Comparison of ENCODE assay signal across 26 mouse cellular contexts in the genomic region with DNA sequence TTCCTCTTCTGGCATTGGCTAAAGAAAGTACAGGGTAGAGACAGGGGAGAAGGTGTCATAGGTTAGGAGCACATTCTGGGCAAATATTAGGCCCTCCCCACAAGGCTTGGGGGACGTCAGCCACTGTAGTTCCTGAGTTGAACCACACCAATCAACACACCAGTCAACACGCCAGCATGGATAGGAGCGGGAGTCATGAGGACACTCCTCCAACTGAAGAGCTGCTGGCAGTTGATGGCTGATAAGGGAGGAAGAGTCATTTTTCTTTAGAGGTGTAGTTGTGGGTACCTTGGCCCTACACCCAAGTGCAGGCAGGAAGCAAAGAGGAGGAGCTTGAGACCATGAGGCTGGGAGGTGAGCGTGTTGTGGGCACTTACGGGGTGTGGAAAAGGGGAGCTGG. TPM values are rescaled to one million over a fixed set of nuclear protein-coding genes. Genes with fewer than 3 reads are reported as not detected.
DNase-seq lines count a peak whose midpoint lies in the region; ATAC-seq and TF ChIP-seq lines count a peak whose summit lies in the region.
"Had no signal": no experiment of that assay in that cellular context is flagged by ENCODE, and none has a peak within 500 bp of the region (broad histone marks: within the 10 kb centered on the region; RNA-seq: fewer than 3 reads in every experiment).

No protein-coding gene starts in this region.

- H3K4me2 ChIP-seq in heart, embryonic 14.5 days (ENCODE audit: low read length), result 0 out of 2 replicates have a peak overlapping the region, but pooled peaks have one; percentile 23
- no peak overlapping the region for H3K4me2 ChIP-seq in liver, embryonic 11.5 days
- no peak overlapping the region for H3K4me2 ChIP-seq in liver, embryonic 13.5 days
- H3K4me2 ChIP-seq: forebrain, embryonic 13.5 days; hindbrain, embryonic 13.5 days; limb, embryonic 15.5 days; midbrain, embryonic 15.5 days had no signal

- no peak overlapping the region for H3K9ac ChIP-seq in heart, embryonic 14.5 days (ENCODE audit: low read length)
- H3K9ac ChIP-seq in liver, embryonic 11.5 days (ENCODE audit: low read depth, low read length), result no peak overlapping the region
- H3K9ac ChIP-seq in liver, embryonic 13.5 days, result no peak overlapping the region
- H3K9ac ChIP-seq: forebrain, embryonic 13.5 days; hindbrain, embryonic 13.5 days; limb, embryonic 15.5 days; midbrain, embryonic 15.5 days had no signal

- TF ChIP-seq POLR2A in cerebellum, adult 2 months (IDR thresholded peaks at IDR 0.05; ENCODE audit: borderline replicate concordance, insufficient read depth, low read length), result no peak

- peak in 1 of 2 experiments; percentile 37 for DNase-seq in cerebellum, adult 2 months
- no peak for DNase-seq in cerebellum, adult 18-20 months
- DNase-seq in heart, adult 11 months, result no peak
- DNase-seq in liver, embryonic 11.5 days (ENCODE audit: low spot score), result no peak
- no peak for DNase-seq in liver
- peak; percentile 1 for DNase-seq in liver, embryonic 13.5 days
- no peak for DNase-seq in urinary bladder, postnatal 25 days (ENCODE audit: low spot score)
- DNase-seq: adrenal gland, postnatal 10 days; gastrocnemius, postnatal 10 days; heart, postnatal 4 days; kidney, adult 8-10 months; kidney, postnatal 4 days; right cerebral cortex, postnatal 25 days; spleen, adult 18-20 months; thymus, adult 18-20 months; thymus, postnatal 25 days had no signal

- H3K36me3 ChIP-seq in heart, embryonic 14.5 days (ENCODE audit: control insufficient read depth, insufficient read depth, low read length), result 0 out of 2 replicates have a peak, but pooled peaks cover 6% of the 10 kb centered on the region
- H3K36me3 ChIP-seq in liver, embryonic 11.5 days (ENCODE audit: control insufficient read depth, insufficient read depth, low read length), result no peaks in the 10 kb centered on the region
- H3K36me3 ChIP-seq in liver, embryonic 13.5 days, result no peaks in the 10 kb centered on the region
- H3K36me3 ChIP-seq: G1E; hindbrain, embryonic 13.5 days; limb, embryonic 10.5 days; limb, embryonic 15.5 days; midbrain, embryonic 15.5 days had no signal

- no peak for ATAC-seq in heart, embryonic 14.5 days (ENCODE audit: insufficient number of reproducible peaks, insufficient read depth, low FRiP score, low read depth)
- ATAC-seq in liver, embryonic 11.5 days (replicated peaks; ENCODE audit: low FRiP score), result peak; percentile 48; the same call in 1 of the 2 replicates
- peak; percentile 74 for ATAC-seq in liver, embryonic 13.5 days (ENCODE audit: low read depth)
- ATAC-seq: forebrain, embryonic 13.5 days; intestine, embryonic 16.5 days; lung, postnatal 0 days had no signal

- no peak overlapping the region for H3K4me3 ChIP-seq in cerebellum, adult 2 months (replicated peaks; ENCODE audit: insufficient read depth, low read depth, low read length)
- H3K4me3 ChIP-seq in heart, embryonic 14.5 days (ENCODE audit: control insufficient read depth in 1 of 2, insufficient read depth in 1 of 2, low read depth in 1 of 2, low read length in 2 of 2), result no peak overlapping the region
- no peak overlapping the region for H3K4me3 ChIP-seq in liver, embryonic 11.5 days (ENCODE audit: low read depth, low read length)
- no peak overlapping the region for H3K4me3 ChIP-seq in liver, embryonic 13.5 days (replicated peaks)
- H3K4me3 ChIP-seq: forebrain, embryonic 13.5 days; hindbrain, embryonic 13.5 days; limb, embryonic 10.5 days; limb, embryonic 15.5 days; midbrain, embryonic 15.5 days had no signal

- H3K27ac ChIP-seq in cerebellum, adult 2 months (ENCODE audit: insufficient read depth, low read length), result peak overlapping the region; percentile 17; the same call in 1 of the 2 replicates
- peak overlapping the region; percentile 0 to 48; a peak in 1 of 4 replicates for H3K27ac ChIP-seq in heart, embryonic 14.5 days (replicated peaks in 1 of 2; ENCODE audit: control insufficient read depth in 1 of 2, insufficient read depth in 1 of 2, low read depth in 2 of 2, low read length in 2 of 2)
- H3K27ac ChIP-seq in liver, embryonic 11.5 days (ENCODE audit: low read depth, low read length), result no peak overlapping the region
- no peak overlapping the region for H3K27ac ChIP-seq in liver, embryonic 13.5 days
- H3K27ac ChIP-seq: forebrain, embryonic 13.5 days; hindbrain, embryonic 13.5 days; kidney, postnatal 0 days; limb, embryonic 10.5 days; limb, embryonic 15.5 days; midbrain, embryonic 15.5 days had no signal

- no peaks in the 10 kb centered on the region for H3K27me3 ChIP-seq in cerebellum, adult 2 months (ENCODE audit: control insufficient read depth, insufficient read depth, low read length)
- no peaks in the 10 kb centered on the region for H3K27me3 ChIP-seq in heart, embryonic 14.5 days (ENCODE audit: control insufficient read depth, insufficient read depth, low read length)
- H3K27me3 ChIP-seq in liver, embryonic 11.5 days (replicated peaks; ENCODE audit: control insufficient read depth, insufficient read depth, low read length), result no peaks in the 10 kb centered on the region
- H3K27me3 ChIP-seq in liver, embryonic 13.5 days, result no peaks in the 10 kb centered on the region
- H3K27me3 ChIP-seq: forebrain, embryonic 13.5 days; hindbrain, embryonic 13.5 days; limb, embryonic 15.5 days; midbrain, embryonic 15.5 days had no signal

- no peak for TF ChIP-seq CTCF in cerebellum, adult 2 months (IDR thresholded peaks at IDR 0.05; ENCODE audit: borderline replicate concordance, insufficient read depth, low read depth, low read length)

- H3K4me1 ChIP-seq in cerebellum, adult 2 months (ENCODE audit: control insufficient read depth, insufficient read depth, low read length), result peaks cover 49% of the 10 kb centered on the region
- H3K4me1 ChIP-seq in heart, embryonic 14.5 days (ENCODE audit: control insufficient read depth in 2 of 2, insufficient read depth in 2 of 2, low read length in 2 of 2), result peaks cover 36 to 78% of the 10 kb centered on the region in 2 experiments
- H3K4me1 ChIP-seq in liver, embryonic 11.5 days (replicated peaks; ENCODE audit: control insufficient read depth, insufficient read depth, low read length), result no peaks in the 10 kb centered on the region
- H3K4me1 ChIP-seq in liver, embryonic 13.5 days (replicated peaks), result peaks cover 21% of the 10 kb centered on the region
- H3K4me1 ChIP-seq: forebrain, embryonic 13.5 days; hindbrain, embryonic 13.5 days; limb, embryonic 10.5 days; limb, embryonic 15.5 days; midbrain, embryonic 15.5 days had no signal

- 85% methylated on average over 5 of the region's 5 CpGs for WGBS in cerebellum, adult 2 months
- WGBS in heart, embryonic 14.5 days, result 39% methylated on average over 5 of the region's 5 CpGs
- 62% methylated on average over 5 of the region's 5 CpGs for WGBS in liver, embryonic 11.5 days
- 49% methylated on average over 5 of the region's 5 CpGs for WGBS in liver, embryonic 13.5 days (ENCODE audit: insufficient replicate concordance)

- H3K9me3 ChIP-seq in heart, embryonic 14.5 days (ENCODE audit: control insufficient read depth, low read length), result no peaks in the 10 kb centered on the region
- H3K9me3 ChIP-seq in liver, embryonic 11.5 days (ENCODE audit: control insufficient read depth, low read length), result no peaks in the 10 kb centered on the region
- no peaks in the 10 kb centered on the region for H3K9me3 ChIP-seq in liver, embryonic 13.5 days (replicated peaks)
- H3K9me3 ChIP-seq: forebrain, embryonic 13.5 days; G1E; hindbrain, embryonic 13.5 days; limb, embryonic 10.5 days; limb, embryonic 15.5 days; midbrain, embryonic 15.5 days had no signal

RNA-seq across cellular contexts. Expression of a gene that starts 13.6 kb away (rescaled TPM):
- 59.8 and 65.4 TPM in 2 replicates for polyA plus RNA-seq in cerebellum, adult 2 months (2012; rRNA removed)
- 64.8 and 69.1 TPM in 2 replicates for polyA plus RNA-seq in heart, embryonic 14.5 days (2014; fragmentation: Nextera tagmentation; extraction: Ambion mirVana)
- polyA plus RNA-seq in liver, embryonic 11.5 days (2014; fragmentation: Nextera tagmentation; extraction: Ambion mirVana), result 0.38 and 0.88 TPM in 2 replicates
- polyA plus RNA-seq in liver, embryonic 13.5 days (2015; fragmentation: Nextera tagmentation; extraction: Ambion mirVana), result 0.10 and 0.12 TPM in 2 replicates
- polyA plus RNA-seq: G1E had no signal

Comparison
In these comparisons a context has a peak if more than half of its experiments do, and no peak if none do; other contexts are left out.
1. H3K27ac ChIP-seq: peak in cerebellum, adult 2 months (single experiment) and heart, embryonic 14.5 days (2 of 2); none in liver, embryonic 11.5 days (single experiment) and liver, embryonic 13.5 days (single experiment).
2. RNA of a gene that starts 13.6 kb away (polyA plus RNA-seq): 64.8 to 69.1 TPM in heart, embryonic 14.5 days and 59.8 to 65.4 TPM in cerebellum, adult 2 months; 0.38 to 0.88 TPM in liver, embryonic 11.5 days and 0.10 to 0.12 TPM in liver, embryonic 13.5 days; every median in the first group is over 10 times any median in the second.